Mouse (Mus musculus) olfactory bulb, adult 2 months (tissue): ENCODE data around the gene Smu1.

Experiments
- CTCF ChIP-seq: fragments of 200-500 bp; IDR thresholded peaks from 2 replicates; pipeline ENCODE4 v1.5.1; 2012; ENCODE audit warnings: low read depth, mild to moderate bottlenecking, low read length, moderate library complexity; ENCODE audit not compliant: insufficient read depth
- POLR2A ChIP-seq: fragments of 200-500 bp; IDR thresholded peaks from 2 replicates; pipeline ENCODE4 v1.6.1; 2012; ENCODE audit warnings: mild to moderate bottlenecking, low read depth, low read length, moderate library complexity; ENCODE audit not compliant: insufficient read depth

DNA sequence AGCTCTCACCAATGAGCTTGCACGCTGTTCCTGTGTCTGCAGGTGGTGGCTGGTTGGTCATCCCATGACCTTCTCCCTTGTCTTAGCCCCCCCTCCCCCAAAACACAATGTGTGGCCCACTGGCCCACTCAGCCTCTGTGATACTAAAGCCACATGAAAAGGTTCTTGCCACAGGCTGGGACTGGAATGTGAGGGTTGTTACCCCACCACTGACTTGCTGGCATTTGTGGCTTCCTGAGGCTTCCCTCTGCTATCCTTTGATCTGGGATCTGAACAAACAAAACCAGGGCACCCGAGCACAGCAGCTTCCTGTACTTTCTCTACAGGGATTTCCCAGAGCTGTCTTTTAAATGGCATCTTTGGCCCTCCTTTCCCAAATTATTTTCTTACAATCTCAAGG lies 19.4 kb upstream of the Smu1 start:
- TF ChIP-seq CTCF: no peak
- no peak for TF ChIP-seq POLR2A
